Comparison of ENCODE assay signal across 18 mouse cellular contexts in the genomic region with DNA sequence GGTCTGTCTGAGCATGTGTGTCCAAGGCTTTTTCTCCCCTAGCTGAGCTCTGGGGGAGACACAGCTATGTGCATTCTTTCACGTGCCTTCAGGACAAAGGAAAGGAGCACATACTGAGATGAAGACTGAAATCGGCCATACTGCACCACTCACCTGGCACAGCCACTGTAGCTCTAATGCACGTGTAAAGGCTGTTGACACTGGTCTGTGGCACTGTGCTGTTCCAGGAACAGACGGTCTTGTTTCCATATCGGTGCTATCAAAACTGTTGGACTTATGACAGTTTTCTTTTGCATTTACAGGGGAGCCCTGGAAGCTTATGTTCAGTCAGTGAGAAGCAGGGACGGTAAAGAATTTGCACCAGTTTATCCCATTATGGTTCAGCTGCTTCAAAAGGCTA.
"Had no signal": no experiment of that assay in that cellular context is flagged by ENCODE, and none has a peak within 500 bp of the region (broad histone marks: within the 10 kb centered on the region; RNA-seq: fewer than 3 reads in every experiment).

No protein-coding gene starts in this region.

- DNase-seq: kidney, adult 2 months; kidney, postnatal 10 days; kidney, postnatal 36 days; left cerebral cortex, postnatal 4 days; liver, embryonic 13.5 days; lung, adult 2 months; lung, postnatal 14 days; retina, postnatal 1 day; thymus, adult 2 months; thymus, postnatal 14 days; thymus, postnatal 4 days had no signal

- H3K9ac ChIP-seq: kidney, embryonic 15.5 days; liver, embryonic 13.5 days; midbrain, embryonic 12.5 days; midbrain, embryonic 15.5 days; neural tube, embryonic 13.5 days had no signal

- H3K4me1 ChIP-seq: kidney, embryonic 15.5 days; midbrain, embryonic 12.5 days; midbrain, embryonic 15.5 days; neural tube, embryonic 13.5 days had no signal

- H3K4me2 ChIP-seq: kidney, embryonic 15.5 days; liver, embryonic 13.5 days; midbrain, embryonic 12.5 days; midbrain, embryonic 15.5 days; neural tube, embryonic 13.5 days had no signal

- H3K27me3 ChIP-seq: kidney, embryonic 15.5 days; liver, embryonic 13.5 days; midbrain, embryonic 12.5 days; midbrain, embryonic 15.5 days; neural tube, embryonic 13.5 days had no signal

- ATAC-seq: intestine, postnatal 0 days; midbrain, embryonic 15.5 days had no signal

- H3K9me3 ChIP-seq: kidney, embryonic 15.5 days; liver, embryonic 13.5 days; midbrain, embryonic 12.5 days; midbrain, embryonic 15.5 days; neural tube, embryonic 13.5 days had no signal

- H3K4me3 ChIP-seq: kidney, embryonic 15.5 days; liver, embryonic 13.5 days; midbrain, embryonic 12.5 days; midbrain, embryonic 15.5 days; neural tube, embryonic 13.5 days had no signal

- H3K27ac ChIP-seq: kidney, embryonic 15.5 days; liver, embryonic 13.5 days; macrophage; midbrain, embryonic 12.5 days; midbrain, embryonic 15.5 days; neural tube, embryonic 13.5 days; stomach, postnatal 0 days had no signal
